Mouse (Mus musculus) induced T-regulatory cell, adult 2 months (primary cell): ENCODE data around the gene Gm10837.
"Not testable (repeated sequence)": the region's sequence is repeated elsewhere in the genome, so short reads cannot be mapped to it uniquely, and the experiment has no call there.

Experiments
- DNase-seq: peaks from one replicate; pipeline ENCODE4 v3.0.0-alpha.2; 2012; ENCODE audit warnings: low read depth

Gene Gm10837

GRCm38 (mm10) chr14:122490441-122491328 is at the start of gene Gm10837:
Gene Gm10837, plus strand, starts transcription at chr14:122490586.
- peak; percentile 15 for DNase-seq

DNA sequence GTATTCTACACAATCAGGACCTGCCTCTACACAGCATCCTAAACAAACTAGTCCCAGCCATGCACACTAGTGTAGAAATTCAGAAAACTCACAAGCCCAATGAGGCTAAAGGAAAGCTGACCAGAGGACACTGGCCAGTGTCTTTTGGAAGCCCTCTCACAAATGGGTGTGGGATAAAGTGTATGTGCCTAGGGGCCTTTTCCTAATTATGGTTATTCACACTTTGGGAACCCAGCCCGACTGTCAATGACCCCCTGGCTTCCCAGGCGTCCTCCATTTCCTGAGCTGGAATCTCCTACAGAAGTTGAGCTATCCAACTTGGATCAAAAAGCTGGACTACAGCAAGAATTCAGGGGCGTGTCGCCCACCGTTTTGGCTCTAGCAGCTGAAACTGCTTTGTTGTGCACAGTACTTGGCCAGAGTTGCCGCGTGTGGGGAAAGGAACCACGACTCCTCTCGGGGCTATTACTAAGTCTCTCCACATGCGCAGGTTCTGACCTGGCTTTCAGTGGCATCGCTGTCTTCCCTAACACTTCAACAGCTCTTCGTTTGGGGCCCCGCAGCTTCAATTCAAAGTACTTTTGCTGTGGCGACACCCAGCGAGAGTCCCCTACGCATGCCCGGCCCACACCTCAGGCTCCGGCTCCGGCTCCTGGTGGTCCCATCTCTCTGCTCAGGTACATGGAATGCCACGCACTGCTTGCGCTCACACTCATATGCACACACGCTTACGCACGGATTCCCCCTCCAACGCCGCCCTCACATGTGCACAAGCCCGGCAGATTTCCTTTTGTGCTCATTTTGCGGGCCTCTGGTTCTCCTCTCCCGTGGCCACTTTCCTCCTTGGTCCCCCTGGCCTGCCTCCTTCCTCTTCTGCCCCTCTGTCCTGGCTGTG is 40.5 kb upstream of the Gm10837 start:
- DNase-seq = no peak

DNA sequence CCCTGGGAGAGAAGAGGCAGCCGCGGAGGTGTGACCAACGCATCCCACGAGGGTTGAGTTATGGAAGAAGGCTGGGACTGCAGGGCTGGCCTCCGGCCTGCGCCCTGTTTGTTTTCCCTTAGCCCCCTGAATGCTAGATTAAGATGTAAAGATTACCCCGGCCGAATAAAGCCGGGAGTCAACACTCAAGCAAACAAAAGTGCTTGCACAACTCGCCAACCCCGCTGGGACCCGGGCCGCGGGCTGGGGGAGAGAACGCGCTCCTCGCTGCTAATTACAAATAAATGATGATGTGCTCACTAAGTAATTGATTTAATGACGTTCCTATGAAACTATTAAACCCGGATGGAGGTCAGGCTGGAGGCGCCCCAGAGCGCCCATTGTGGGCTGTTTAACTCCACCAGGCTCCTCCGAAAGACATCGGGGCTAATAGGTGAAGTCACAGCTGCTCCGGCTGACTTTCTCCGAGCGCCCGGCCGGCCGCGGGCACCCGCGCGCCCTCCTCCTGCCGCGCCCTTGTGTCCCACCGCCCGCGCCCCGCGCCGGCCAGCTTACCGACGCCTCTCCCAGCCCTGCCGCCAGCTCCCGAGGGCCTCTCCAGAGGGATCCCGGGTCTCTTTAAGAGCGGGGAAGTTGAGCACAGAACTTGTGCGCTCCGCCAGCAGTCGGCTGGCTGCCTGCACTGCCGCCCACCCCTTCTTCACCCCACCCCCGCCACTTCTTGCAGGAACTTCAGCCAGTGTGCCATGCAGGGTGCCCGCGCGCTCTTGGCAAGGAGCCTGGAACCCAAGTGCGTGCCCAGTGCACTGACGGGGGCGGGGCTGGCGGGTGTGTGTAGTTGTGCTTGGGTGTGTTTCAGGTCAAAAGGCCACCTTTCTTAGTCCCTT is 39.6 kb upstream of the Gm10837 start, which contains the start of gene Gm5089:
Gene Gm5089 (minus strand): TSS at position 620 of the 887 bp plus-strand sequence.
- no peak for DNase-seq

DNA sequence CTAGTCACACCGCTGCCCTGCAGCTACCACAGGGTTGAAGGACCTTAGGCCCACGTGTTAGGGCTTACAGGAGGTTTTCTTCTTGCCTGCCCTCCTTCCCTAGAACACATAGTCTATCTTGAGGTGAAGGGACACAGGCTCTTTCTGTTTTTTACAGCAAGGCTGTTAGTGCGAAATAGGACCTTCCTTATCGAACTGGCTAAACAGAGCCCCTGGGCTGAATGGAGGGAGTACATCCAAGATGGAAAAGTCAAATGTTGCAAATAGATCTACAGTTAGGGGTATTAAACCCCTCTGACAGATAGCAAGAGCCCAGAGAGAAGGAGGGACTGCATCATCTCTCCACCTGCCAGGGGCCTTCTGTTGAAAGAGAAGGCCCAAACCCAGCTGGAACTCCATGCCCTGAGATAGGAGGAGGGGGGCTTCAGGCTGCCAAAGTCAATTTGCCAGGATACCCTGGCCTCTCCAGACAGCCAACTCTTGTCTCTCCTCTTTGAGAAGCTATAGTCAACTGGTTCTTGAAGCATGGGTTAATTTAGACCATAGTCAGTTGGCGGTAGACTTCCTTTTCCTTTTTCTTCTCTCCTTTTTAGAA is 38.7 kb upstream of the Gm10837 start:
- DNase-seq = no peak

- no peak for DNase-seq
Observed at GRCm38 (mm10) chr14:122452701-122453387, 37.5 kb upstream of the Gm10837 start.

GRCm38 (mm10) chr14:122453388-122453995 is 36.9 kb upstream of the Gm10837 start:
- DNase-seq = no peak

DNA sequence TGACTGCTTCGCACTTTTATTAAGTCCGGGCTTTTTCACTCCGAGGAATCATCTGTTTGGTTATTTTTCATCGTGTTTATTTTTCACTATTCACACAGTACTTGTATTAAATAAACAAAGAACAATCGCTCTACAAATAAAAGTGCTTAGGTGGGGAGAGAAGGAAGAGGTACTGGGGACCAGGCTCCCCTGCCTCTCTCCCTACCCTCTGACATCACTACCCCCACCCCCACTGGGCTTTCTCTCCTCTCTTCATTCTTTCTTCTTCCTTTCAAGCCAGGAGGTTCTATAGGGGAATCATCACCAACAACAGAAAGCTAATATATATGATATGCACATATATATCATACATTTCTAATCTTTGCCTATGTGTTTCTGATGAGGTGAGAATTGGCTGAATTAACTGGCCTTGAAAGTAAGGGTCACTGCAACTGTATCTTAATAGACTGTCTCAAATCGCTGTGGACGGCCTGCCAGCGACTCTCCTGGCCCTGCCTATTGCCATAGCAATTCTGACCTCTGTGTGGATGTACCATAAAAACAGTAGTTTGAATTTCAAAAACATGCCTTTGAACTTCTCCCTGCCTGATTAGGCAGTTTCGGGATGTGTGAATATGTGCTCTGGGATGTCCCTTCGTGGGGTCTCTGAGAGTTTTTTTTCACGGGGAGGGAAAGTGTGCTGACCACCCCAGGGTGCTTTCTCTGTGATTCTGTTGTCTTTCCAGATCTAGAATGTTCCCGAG is 36.2 kb upstream of the Gm10837 start:
- DNase-seq = no peak

DNA sequence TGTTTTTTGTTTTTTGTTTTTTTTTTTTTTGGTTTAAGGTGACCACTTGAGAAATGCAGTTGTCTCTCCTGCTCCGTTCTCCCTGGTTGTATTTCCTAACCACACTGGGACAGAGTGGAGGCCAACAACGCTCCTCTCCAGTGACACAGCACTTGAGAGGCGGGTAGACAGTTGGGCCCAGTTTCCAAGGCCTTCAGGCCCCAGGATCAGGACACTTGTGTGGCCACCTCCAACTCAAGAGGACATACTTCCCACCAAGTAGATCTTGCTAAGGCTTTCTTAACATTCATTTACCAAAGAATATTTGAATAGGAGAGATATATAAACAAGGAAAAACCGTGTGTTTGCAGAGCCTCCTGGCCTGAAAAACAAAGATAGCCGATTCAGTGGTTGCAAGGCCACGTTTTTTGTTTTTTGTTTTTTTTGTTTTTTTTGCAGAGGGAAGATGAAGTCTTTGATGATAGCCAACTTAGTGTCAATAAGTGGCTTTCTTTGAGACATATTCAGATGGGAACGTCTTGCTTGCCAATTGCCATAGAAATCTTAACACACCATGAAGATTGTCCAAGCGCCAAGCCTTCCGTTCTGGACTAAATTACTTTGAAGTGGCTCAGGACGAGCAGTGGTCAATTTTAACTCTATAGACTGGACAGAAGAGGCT is 35.4 kb upstream of the Gm10837 start:
- no peak for DNase-seq

DNA sequence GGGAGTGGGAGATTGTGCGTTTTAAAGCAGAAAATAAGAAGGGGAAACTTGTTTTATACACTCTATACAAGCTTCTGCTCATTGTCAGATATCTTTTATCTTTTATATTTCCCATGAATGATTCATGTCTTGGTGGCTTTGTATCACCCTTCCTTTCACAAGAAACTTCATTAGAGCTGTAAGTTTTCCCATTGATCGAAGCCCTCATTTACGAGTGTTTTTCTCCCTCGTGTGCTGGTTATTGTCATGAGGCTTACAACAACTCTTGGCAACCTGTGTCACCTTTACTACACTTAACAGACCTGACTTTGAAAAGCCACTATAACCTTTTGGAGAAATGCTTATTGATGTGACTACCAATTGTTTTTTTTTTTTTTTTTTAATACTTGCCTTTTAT is 34.8 kb upstream of the Gm10837 start:
- no peak for DNase-seq

GRCm38 (mm10) chr14:122459332-122459731 is 31.1 kb upstream of the Gm10837 start:
- not testable (repeated sequence) for DNase-seq

DNA sequence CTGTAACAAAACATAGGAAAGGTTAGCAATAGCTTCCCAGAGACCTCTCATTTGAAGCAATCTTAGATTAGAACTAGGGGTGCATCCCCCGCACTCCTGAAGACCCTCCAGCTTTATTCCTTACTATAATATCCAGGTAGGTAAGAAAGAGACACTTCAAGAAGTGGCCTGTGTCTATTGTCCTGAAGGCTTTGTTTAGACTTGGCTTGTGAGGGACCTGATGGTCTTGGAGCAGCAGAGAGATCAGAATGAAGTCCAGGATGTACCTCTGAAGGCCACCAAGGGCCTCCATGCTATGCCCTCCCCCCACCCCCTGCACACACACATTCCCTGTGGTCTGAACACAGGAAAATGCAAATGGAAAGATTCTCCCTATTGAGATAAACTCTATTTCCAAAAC is 30.6 kb upstream of the Gm10837 start:
- DNase-seq = no peak

DNA sequence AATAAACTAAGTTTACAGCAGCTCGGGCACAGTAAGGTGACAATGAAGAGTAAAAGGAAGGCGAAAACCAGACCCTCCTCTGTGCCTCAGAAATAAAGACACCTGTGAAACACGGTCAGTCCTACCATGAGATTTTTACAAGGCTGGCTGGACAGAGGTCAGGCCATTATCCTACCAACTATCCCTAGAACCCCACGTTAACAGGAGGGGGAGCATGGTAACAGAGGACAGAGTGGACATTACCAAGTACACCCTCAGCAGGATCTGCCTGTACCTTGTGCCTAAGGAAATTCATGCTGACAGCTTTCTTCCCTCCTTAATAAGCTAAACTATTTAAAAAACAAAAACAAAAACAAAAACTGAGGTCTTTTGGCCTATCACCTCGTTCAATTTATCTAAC is 30.2 kb upstream of the Gm10837 start:
- no peak for DNase-seq

GRCm38 (mm10) chr14:122461500-122461899 is 28.9 kb upstream of the Gm10837 start:
- no peak for DNase-seq

- DNase-seq = no peak
Observed at GRCm38 (mm10) chr14:122461966-122462365, 28.4 kb upstream of the Gm10837 start.

DNA sequence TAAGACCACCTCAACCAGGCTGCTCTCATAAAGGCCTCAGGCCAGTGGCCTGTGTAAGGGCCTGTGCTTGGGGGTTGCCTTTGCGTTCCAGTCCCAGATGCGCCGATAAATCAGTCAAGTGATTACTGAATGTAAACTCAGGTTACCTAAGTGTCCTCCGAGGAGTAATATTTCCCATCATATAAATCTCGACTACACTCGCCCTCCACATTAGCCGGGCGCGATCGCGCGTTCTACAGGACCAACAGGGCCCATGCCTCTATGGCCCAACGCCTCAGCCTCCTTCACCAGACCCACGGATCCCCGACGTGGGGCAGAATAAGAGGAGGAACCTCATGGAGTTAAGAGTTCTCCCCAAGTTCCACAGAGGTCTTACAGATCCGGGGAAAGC is 27.7 kb upstream of the Gm10837 start:
- no peak for DNase-seq

GRCm38 (mm10) chr14:122463080-122463691 is 27.2 kb upstream of the Gm10837 start:
- no peak for DNase-seq

DNA sequence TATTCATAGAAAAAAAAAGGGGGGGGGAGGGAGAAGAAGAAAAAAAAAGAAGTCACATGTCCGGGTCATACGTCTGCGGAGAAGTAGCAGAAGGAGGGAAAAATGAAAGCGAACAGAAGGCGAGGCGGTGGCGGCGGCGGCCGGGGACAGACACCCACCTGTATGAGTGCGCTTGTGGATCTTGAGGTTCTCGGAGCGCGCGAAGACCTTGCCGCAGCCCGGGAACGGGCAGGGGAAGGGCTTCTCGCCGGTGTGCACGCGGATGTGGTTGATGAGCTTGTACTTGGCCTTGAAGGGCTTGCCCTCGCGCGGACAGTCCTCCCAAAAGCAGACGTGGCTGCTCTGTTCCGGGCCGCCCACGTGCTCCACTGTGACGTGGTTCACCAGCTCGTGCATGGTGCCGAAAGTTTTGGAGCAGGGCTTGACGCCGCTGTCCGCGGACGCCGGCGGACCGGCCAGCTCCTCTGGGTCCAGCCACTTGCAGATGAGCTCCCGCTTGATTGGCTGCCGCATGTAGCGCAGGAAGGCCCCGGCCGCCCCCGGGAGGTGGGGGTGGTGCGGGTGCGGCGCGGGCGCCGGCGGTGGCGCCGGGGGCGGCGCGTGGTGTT is 26.5 kb upstream of the Gm10837 start:
- DNase-seq = peak; percentile 49

- peak; percentile 4 for DNase-seq
Observed at GRCm38 (mm10) chr14:122464351-122464762, 26.0 kb upstream of the Gm10837 start.
